In genomic region chr1:138093219-138093618, GRCm38 (mm10) we compare ENCODE assay signal across 15 mouse cellular contexts.
"Had no signal": no experiment of that assay in that cellular context is flagged by ENCODE, and none has a peak within 500 bp of the region (broad histone marks: within the 10 kb centered on the region; RNA-seq: fewer than 3 reads in every experiment).

No protein-coding gene starts in this region.

- H3K27ac ChIP-seq: kidney, postnatal 0 days; limb, embryonic 12.5 days; liver, embryonic 13.5 days; lung, embryonic 15.5 days; midbrain, embryonic 13.5 days; stomach, embryonic 15.5 days had no signal

- H3K4me1 ChIP-seq: limb, embryonic 12.5 days; liver, embryonic 13.5 days; lung, embryonic 15.5 days; midbrain, embryonic 13.5 days; stomach, embryonic 15.5 days had no signal

- H3K36me3 ChIP-seq: limb, embryonic 12.5 days; liver, embryonic 13.5 days; lung, embryonic 15.5 days; midbrain, embryonic 13.5 days; stomach, embryonic 15.5 days had no signal

- H3K27me3 ChIP-seq: limb, embryonic 12.5 days; liver, embryonic 13.5 days; lung, embryonic 15.5 days; midbrain, embryonic 13.5 days; stomach, embryonic 15.5 days had no signal

- H3K4me2 ChIP-seq: limb, embryonic 12.5 days; liver, embryonic 13.5 days; lung, embryonic 15.5 days; midbrain, embryonic 13.5 days; stomach, embryonic 15.5 days had no signal

- ATAC-seq: liver, postnatal 0 days; midbrain, embryonic 13.5 days had no signal

- H3K4me3 ChIP-seq: limb, embryonic 12.5 days; liver, embryonic 13.5 days; lung, embryonic 15.5 days; midbrain, embryonic 13.5 days; stomach, embryonic 15.5 days had no signal

- H3K9ac ChIP-seq: limb, embryonic 12.5 days; liver, embryonic 13.5 days; liver, postnatal 0 days; lung, embryonic 15.5 days; midbrain, embryonic 13.5 days; stomach, embryonic 15.5 days had no signal

- DNase-seq: kidney, adult 11 months; kidney, adult 9 months; kidney, postnatal 36 days; liver; liver, embryonic 13.5 days; liver, postnatal 0 days; right cerebral cortex, postnatal 4 days; spleen, adult 18-20 months; thymus, adult 2 months; thymus, postnatal 25 days had no signal

- H3K9me3 ChIP-seq: limb, embryonic 12.5 days; liver, embryonic 13.5 days; lung, embryonic 15.5 days; midbrain, embryonic 13.5 days; stomach, embryonic 15.5 days had no signal
